Mouse (Mus musculus) midbrain, postnatal 0 days (tissue): ENCODE data around the gene Mtmr12. TPM values are rescaled to one million over a fixed set of nuclear protein-coding genes. Genes with fewer than 3 reads are reported as not detected.
A peak's percentile ranks its signal among the peaks of the same experiment; 100 is the strongest.

Experiments used
- ATAC-seq: fragments of 200-750 bp; cut with Nextera tagmentation; 2 replicates; pipeline ENCODE4 v1.8.0; 2017; ENCODE audit warnings: moderate number of reproducible peaks, mild to moderate bottlenecking, moderate TSS enrichment, moderate library complexity; ENCODE audit not compliant: low FRiP score
- DNase-seq: peaks from one replicate; pipeline ENCODE4 v3.0.0-alpha.2; 2015; ENCODE audit warnings: low spot score
- H3K27ac ChIP-seq: fragments of 300-500 bp; sonication (generic); 2 replicates; pipeline ENCODE4 v1.5.1; 2014; ENCODE audit warnings: low read depth, mild to moderate bottlenecking, low read length, mixed read lengths
- H3K27me3 ChIP-seq: fragments of 300-500 bp; sonication (generic); 2 replicates; pipeline ENCODE4 v1.6.1; 2014; ENCODE audit warnings: low read length, control low read depth, mixed read lengths; ENCODE audit not compliant: insufficient read depth
- H3K36me3 ChIP-seq: fragments of 300-500 bp; sonication (generic); 2 replicates; pipeline ENCODE4 v1.6.1; 2014; ENCODE audit warnings: low read length, control low read depth, mixed read lengths; ENCODE audit not compliant: insufficient read depth
- H3K4me1 ChIP-seq: fragments of 300-500 bp; sonication (generic); 2 replicates; pipeline ENCODE4 v1.6.1; 2014; ENCODE audit warnings: mild to moderate bottlenecking, control low read depth, antibody characterized with exemption, low read length, mixed read lengths; ENCODE audit not compliant: insufficient read depth
- H3K4me2 ChIP-seq: fragments of 300-500 bp; sonication (generic); 2 replicates; pipeline ENCODE4 v1.6.1; 2014; ENCODE audit warnings: low read depth, mild to moderate bottlenecking, low read length, mixed read lengths; ENCODE audit not compliant: poor library complexity, severe bottlenecking
- H3K4me3 ChIP-seq: fragments of 300-500 bp; sonication (generic); 2 replicates; pipeline ENCODE4 v1.5.1; 2014; ENCODE audit warnings: low read depth, mild to moderate bottlenecking, low read length, moderate library complexity
- H3K9ac ChIP-seq: fragments of 300-500 bp; sonication (generic); replicated peaks from 2 replicates; pipeline ENCODE4 v1.6.1; 2014; ENCODE audit warnings: mild to moderate bottlenecking, low read length, moderate library complexity, mixed read lengths; ENCODE audit not compliant: poor library complexity, severe bottlenecking
- H3K9me3 ChIP-seq: fragments of 300-500 bp; sonication (generic); 2 replicates; pipeline ENCODE4 v1.6.1; 2016; ENCODE audit warnings: low read length, control low read depth
- CTCF ChIP-seq: IDR thresholded peaks from 2 replicates; pipeline ENCODE4 v1.5.1; 2016; ENCODE audit warnings: antibody characterized with exemption, mild to moderate bottlenecking
- WGBS: fragments of 180-500 bp; shearing (Covaris S2); extraction: QIAGEN DNeasy Blood & Tissue Kit; methylation state at CpG from one replicate; pipeline ENCODE4 v1.1.7; 2014; 5-methylcytosine and 5-hydroxymethylcytosine counted together
- polyA plus RNA-seq: library from polyadenylated mRNA; unstranded; fragments of >200 nt; fragmentation: Nextera tagmentation; extraction: Ambion mirVana; gene quantifications from 2 replicates; pipeline ENCODE4 v1.2.1, GENCODE M21; 2015
- total RNA-seq: library from RNA; depleted of rRNA; stranded (reverse); fragments of >200 nt; gene quantifications from 2 replicates; pipeline ENCODE4 v1.2.3, GENCODE M21; 2014

The Mtmr12 gene
- total and polyA plus RNA-seq, 2 experiments from 2014 or later, result 4.8 to 10.4 TPM

GRCm38 (mm10) chr15:12238337-12238736 is 33.5 kb downstream of the Mtmr12 start:
- WGBS, result 56% methylated on average over 6 of the region's 6 CpGs
- H3K36me3 ChIP-seq, result peaks cover 23% of the 10 kb centered on the region
- H3K27ac ChIP-seq, result no peak overlapping the region
- no peak for TF ChIP-seq CTCF
- no peaks in the 10 kb centered on the region for H3K4me1 ChIP-seq
- DNase-seq (no peak), ATAC-seq (no peak)
- H3K4me2 ChIP-seq, result no peak overlapping the region
- H3K27me3 ChIP-seq, result no peaks in the 10 kb centered on the region
- no peak overlapping the region for H3K9ac ChIP-seq
- no peaks in the 10 kb centered on the region for H3K9me3 ChIP-seq
- H3K4me3 ChIP-seq, result no peak overlapping the region

DNA sequence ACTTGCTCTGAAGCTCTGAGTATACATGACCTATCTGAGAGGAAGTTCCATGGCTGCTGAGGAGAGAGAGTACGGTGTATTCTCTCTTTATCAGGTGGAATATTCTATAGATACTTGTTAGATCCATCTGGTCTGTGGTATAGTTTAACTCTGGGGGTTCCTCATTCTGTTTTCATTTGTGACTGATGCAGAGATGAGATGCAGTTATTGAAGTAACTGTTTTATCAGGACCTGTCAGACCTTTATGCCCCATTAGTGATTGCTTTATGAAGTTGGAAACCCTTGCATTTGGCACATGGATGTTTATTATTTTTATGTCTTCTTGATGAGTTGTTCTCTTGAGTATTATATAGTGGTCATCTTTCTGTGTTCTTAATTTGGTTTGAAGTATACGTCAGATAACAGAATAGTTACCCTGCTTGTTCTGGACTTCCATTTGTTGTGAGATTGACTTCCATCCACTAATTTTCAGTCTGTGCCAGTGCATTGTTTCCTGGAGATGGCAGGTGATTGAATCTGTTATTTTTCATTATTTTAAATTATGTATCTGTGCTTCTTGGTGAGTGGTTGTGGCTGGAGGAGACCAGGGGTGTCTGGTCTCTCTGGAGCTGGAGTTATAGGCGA is 36.0 kb downstream of the Mtmr12 start:
- Histone ChIP-seq H3K4me2 (no peak overlapping the region), H3K4me1 (no peaks in the 10 kb centered on the region), H3K9ac (no peak overlapping the region), H3K36me3 (peaks cover 29% of the 10 kb centered on the region), H3K4me3 (no peak overlapping the region), H3K27me3 (no peaks in the 10 kb centered on the region), H3K9me3 (no peaks in the 10 kb centered on the region), H3K27ac (no peak overlapping the region)
- no peak for ATAC-seq
- no peak for DNase-seq
- 92% methylated on average over 3 of the region's 3 CpGs for WGBS
- no peak for TF ChIP-seq CTCF

DNA sequence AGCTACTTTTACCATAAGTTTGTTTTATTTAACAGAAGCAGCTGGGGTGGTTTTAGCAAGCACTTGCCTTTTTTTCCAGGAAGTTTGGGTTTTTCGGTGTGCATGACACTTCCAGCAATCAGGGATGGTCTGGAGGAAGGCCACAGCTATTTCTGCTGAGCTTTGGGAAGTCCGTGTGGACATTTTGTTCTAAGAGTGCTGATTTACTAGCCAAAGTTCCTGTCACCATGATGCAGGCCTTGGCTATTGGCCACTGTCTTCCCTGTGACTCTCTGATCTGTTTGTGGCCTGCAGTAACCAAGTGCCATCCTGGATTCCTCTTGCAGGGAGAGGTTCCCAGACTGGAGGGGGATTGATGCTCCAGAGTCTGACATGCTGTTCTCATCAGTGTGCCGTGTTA is 39.0 kb downstream of the Mtmr12 start:
- peaks cover 17% of the 10 kb centered on the region for H3K36me3 ChIP-seq
- no peak for DNase-seq
- no peaks in the 10 kb centered on the region for H3K4me1 ChIP-seq
- H3K4me3 ChIP-seq, result no peak overlapping the region
- no peak overlapping the region for H3K27ac ChIP-seq
- no peaks in the 10 kb centered on the region for H3K27me3 ChIP-seq
- no peak for TF ChIP-seq CTCF
- 81% methylated on average over 3 of the region's 3 CpGs for WGBS
- no peaks in the 10 kb centered on the region for H3K9me3 ChIP-seq
- ATAC-seq, result no peak
- H3K9ac ChIP-seq, result no peak overlapping the region
- H3K4me2 ChIP-seq, result no peak overlapping the region

DNA sequence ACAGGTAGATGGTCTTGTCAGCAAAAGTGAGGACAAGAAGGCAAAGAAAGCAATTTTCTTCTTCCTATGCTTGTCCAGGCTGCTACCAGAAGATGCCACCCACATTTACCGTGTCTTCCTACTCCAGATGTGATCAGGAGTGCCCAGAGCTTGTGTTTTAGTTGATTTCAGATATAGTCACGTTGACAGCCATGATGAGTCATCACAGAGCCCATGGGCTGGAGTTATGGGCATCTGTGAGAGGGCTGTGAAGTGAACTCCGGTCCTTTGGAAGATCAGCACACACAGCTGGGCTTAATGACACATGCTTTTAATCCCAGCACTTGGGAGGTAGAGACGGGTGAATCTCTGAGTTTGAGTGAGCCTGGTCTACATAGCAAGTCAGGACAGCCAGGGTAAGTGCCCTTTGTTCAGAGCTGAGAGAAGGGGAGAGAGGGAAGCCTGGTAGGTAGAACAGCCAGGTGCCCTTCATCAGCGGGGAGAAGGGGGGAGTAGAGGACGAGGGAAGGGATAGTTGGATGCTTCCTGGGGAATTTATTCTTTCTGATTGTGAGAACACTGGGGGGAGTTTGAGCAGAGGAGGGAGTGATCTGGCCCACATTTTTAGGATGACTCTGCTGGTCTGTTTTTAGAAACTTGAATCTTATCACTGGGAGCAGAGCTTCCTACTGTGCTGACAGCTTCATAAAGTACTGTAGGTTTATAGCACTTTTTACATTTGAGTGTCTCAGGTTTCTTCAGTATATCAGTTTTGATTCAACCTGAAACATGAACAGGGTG is 40.9 kb downstream of the Mtmr12 start:
- peaks cover 11% of the 10 kb centered on the region; the same call in 1 of the 2 replicates for H3K36me3 ChIP-seq
- H3K9me3 ChIP-seq, result no peaks in the 10 kb centered on the region
- DNase-seq (no peak), ATAC-seq (no peak)
- no peak overlapping the region for H3K27ac ChIP-seq
- whole genome bisulfite sequencing, result 67% methylated on average over 6 of the region's 6 CpGs
- H3K4me2 ChIP-seq, result no peak overlapping the region
- no peak overlapping the region for H3K9ac ChIP-seq
- no peaks in the 10 kb centered on the region for H3K27me3 ChIP-seq
- no peak overlapping the region for H3K4me3 ChIP-seq
- no peaks in the 10 kb centered on the region for H3K4me1 ChIP-seq
- TF ChIP-seq CTCF, result no peak

- Histone ChIP-seq H3K9ac (no peak overlapping the region), H3K4me1 (no peaks in the 10 kb centered on the region), H3K4me2 (no peak overlapping the region), H3K36me3 (peaks cover 17% of the 10 kb centered on the region), H3K9me3 (no peaks in the 10 kb centered on the region), H3K27ac (no peak overlapping the region), H3K27me3 (no peaks in the 10 kb centered on the region), H3K4me3 (no peak overlapping the region)
- peak; percentile 55; the same call in 1 of the 2 replicates for ATAC-seq
- no peak for DNase-seq
- TF ChIP-seq CTCF, result no peak
- 52% methylated on average over 11 of the region's 11 CpGs for WGBS
Measured at GRCm38 (mm10) chr15:12246360-12247158, 41.7 kb downstream of the Mtmr12 start.
